Mouse (Mus musculus) cerebellum, postnatal 14 days (tissue): ENCODE data around the gene Gria1.

ENCODE experiments used
- DNase-seq, 2 experiments: peaks; one replicate each; pipeline ENCODE4 v3.0.0; 2021; ENCODE audit warnings: mixed read lengths in 2 of 2

Gene Gria1

DNA sequence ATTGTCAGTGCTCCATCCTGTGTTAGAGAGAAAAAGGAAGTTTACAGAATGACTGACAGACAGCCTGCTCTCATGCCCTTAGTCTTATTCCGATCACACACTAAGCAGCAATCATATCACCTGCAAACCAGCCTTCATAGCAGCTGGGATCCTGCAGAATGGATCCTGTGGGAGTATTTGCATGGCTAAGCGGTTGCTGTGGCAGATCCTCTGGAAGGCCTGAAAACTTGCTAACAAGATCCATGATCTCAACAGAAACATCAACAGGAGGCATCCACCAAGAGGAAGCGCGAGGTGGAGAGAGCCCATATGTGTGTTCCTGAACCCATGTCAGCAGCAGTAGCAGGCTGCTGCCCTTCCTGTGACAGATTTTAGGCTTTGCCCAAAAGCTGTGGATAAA, 173.0 kb downstream of the Gria1 start:
- DNase-seq = no peak

DNA sequence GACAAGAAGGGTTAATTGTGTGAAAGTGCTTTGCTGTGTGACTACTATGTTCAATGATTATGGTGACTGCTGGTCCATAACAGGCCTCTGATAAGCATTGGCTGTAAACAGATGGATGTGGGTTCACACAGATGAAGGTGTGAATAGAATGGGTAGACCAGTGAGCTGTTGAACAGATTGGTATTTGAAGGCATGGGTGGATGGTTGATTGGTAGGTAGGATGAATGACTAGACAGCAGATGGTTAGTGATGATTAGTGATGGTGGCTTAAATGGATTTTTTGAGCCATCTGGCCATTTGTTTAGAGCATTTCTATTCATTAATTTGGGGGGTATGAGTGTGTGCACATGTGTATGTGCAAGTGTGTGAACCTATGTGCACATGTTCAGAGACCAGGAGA, 173.9 kb downstream of the Gria1 start:
- no peak for DNase-seq

DNA sequence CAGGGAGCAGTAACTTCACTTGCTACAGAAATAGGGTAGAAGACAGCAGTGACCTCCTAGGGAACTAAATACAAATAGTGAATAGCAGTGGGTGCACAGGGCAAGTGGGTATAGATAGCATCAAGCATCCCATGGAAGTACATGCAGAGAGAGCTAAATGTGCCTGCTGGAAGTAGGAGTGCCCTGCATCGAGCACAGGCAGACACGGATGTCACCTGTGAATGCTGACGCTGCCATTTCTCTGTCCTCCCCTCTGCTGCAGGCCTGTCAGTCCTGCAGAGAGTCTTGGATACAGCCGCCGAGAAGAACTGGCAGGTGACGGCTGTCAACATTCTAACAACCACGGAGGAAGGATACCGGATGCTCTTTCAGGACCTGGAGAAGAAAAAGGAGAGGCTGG, 178.2 kb downstream of the Gria1 start:
- DNase-seq = no peak

DNA sequence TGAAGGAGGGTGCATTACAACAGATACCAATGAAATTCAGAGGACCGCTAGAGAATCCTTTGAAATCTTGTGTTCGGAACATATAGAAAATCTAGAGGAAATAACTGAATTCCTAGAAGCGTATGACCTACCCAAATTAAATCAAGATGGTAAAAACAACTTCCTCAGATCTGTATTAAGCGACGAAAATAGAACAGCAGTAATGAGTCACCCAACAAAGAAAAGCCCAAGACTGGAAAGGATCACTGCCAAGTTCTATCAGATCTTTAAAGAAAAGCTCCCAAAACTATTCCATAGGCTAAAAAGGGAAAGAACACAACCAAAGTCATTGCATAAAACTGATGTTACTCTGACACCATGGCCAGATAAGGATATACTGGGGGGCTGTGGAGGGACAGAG, 183.6 kb downstream of the Gria1 start:
- DNase-seq = no peak

DNA sequence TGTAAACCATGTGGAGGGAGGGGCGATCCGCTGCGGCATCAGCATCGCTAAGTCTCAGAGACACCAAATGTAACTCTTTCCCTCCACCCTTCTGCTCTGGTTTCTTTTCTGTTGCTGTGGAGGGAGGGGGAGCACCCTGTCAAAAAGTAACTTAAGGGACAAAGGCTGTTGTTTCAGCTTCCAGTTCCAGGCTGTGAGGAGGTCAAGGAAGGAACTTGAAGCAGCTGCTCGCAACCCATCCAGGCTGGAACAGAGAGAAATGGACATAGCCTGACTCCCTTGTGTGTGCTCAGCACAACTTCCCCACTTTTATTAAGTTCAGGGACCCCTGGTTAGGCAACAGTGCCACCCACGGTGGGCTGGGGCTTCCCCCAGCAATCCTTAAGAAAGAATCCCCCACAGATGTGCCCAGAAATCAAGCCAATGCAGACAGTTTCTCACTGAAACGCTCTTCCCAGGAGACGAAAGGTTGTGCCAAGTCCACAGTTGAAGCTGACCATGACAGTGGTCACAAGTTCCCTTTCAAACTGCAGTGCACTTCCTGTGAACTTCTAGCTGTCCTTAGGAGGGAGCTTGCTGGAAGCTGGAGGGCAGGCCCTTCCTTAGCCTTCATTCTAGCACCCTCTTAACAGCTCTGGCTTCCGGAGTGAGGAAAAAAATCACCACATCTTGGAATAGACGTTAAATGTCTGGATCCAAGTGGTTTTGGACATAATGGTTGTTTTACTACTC, 190.2 kb downstream of the Gria1 start:
- no peak for DNase-seq

DNA sequence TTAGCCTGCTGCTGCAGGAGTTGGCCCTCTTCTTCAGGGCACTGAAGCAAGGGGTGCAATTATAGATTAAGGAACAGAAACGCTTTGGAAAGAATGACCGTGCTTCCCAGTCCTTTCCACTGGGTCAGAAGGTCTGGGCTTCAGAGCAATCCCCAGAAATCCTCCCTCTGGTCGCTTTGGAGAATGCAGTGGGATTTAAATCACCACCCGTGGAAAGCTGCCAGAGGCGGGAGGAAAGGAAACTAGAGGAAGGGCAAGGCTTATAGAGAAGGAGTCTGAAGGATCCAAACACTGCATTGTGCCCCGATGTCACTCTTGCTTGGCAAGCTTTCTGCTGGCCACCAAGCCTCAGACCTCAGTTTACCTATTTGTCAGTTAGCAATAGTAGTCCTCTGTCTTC, 193.2 kb downstream of the Gria1 start:
- DNase-seq = peak; percentile 15 to 59

DNA sequence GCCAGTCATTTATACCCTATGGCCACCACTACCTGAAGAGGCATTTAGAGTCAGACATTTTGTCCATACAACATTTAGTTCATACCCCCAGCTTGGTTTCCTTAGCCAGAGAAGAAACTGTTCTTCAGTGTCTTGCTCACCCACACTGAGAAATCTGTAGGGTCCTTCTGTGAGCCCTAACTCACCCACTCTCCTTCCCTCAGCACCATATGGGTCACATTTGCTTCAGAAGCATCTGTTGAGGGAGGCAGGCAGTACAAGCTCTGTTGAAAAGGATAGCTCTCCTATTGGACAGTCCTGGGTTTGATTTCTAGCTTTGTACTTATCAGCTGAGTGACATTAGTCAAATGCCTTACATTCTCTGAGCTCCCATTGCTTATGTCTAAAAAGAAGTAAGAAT, 196.1 kb downstream of the Gria1 start:
- no peak for DNase-seq

DNA sequence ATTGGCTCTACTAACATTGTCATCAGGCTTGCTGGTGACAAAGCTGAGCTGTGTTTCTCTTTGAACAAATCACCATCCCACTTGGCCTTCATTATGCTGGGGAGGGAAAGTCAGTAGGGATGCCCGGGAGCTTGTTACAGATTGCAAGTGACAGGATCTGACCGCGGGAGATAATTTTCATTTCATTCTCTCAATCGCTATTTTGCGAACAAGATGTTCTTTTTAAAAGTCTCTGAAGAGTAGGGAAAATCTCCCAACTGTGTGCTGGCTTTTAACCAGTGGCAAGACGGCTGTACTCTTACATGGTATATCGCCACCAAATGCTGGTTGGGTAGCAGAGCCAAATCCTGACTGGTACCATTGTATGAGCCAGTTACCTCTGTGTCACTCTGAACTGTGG, 202.9 kb downstream of the Gria1 start:
- DNase-seq = peak in 1 of 2 experiments; percentile 14

DNA sequence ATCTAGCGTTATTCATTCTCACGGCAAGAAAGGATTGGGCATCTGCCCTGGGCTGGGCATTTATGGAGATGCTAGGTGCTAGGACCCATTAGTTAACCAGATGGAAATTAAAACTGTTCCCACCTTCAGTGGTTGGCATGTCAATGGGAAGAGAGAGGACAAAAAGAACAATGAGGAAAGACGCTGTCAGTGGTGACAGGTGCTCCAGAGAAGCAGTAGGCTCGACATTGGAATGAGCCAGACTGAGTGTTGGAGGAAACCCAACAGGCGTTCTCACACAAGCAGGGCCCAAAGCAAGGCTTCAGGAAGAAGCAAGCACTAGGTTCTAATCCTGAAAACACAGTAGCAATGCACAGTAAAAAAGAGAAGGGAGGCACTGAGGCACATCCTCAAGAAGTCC, 203.4 kb downstream of the Gria1 start:
- peak in 1 of 2 experiments; percentile 14 for DNase-seq

DNA sequence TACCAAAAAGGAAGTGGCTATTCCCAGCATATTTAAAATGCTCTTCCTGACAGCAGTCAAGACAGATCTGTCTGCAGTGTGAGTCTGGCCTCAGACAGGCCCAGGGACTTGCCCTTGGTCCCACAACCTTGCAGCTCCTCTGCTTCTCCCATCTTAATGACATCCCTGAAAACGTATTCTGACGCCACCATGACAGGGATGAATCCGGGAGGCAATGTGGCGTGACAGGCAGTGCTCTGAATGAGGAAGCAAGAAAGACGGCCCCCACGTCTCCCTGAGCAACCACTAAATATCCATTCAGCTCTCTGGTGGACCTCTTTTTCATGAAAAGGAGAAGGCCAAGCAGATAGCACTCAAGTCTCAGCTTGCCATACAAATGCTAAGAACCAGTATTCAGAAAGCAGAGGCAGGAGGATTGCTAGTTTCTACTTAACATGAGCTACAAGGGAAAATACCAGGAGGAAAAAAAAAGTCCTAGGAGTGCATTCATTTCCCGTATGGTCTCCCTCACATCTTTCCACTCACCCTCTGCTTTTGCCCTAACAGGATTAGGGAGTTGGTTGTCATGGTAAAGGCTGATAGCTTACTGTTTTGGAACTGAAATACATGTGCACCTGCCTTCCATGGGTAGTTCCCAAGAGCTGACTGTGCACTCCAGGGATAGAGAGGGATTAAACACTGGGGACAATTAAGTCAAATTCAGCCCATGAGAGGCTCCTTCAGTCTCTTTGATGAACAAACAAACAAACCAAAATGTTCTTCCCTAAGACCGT, 211.8 kb downstream of the Gria1 start:
- DNase-seq = no peak

DNA sequence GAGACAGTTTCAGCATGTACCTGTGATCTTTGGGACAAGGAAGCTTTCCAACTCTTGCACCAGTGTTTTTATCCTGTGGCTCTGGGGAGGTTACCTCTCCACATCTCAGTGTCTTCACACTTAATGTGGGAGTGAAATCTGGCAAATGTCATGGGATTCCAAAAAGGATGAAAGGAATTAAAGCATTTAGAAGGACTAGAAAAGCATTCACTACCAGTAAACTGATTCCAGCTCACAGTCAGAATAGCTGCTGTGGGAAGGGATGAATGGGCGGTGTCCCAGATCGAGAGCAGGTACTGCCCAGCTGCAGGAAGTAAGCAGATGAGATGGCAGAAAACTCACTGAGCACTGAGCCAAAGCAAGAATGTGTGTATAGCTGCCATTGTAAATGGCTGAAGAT, 224.3 kb downstream of the Gria1 start:
- DNase-seq = no peak

DNA sequence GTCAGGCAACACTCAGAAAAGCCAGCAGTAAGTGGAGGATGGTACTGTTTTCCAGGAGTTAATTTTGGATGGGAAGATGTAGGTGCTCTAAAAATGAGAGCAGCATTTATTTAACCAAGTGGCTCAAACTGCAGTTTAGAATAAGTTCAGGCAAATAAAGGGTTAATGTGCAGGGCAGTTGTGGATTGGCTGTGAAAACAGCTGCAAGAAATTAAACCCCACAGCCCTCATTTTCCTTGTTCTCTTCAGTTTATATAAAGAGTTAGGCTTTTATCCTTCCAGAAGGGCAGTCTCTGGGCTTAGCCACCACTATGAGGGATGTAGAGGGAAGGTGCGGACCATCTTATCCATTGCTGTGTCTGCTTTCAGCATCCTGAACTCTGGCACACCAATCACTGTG, 225.2 kb downstream of the Gria1 start:
- DNase-seq = no peak

DNA sequence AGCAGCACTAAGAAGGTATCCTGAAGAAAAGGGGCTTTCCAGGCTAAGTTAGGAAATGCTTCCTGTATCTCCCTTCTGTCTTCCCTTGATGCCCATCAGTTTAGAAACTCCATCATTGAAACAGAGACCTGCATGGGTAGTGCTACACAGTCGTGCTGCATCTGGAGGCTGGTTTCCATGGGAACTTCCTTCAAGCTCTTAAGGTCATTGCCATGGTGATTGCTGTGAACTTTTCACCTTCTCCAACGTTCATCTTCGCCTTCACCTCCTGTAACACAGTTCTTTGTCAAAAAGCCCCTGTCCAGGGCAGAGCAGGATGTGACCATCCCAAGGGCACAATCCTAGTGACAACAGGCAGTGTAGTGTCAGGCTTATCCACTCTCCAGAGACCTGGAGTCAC, 228.6 kb downstream of the Gria1 start:
- DNase-seq = no peak

DNA sequence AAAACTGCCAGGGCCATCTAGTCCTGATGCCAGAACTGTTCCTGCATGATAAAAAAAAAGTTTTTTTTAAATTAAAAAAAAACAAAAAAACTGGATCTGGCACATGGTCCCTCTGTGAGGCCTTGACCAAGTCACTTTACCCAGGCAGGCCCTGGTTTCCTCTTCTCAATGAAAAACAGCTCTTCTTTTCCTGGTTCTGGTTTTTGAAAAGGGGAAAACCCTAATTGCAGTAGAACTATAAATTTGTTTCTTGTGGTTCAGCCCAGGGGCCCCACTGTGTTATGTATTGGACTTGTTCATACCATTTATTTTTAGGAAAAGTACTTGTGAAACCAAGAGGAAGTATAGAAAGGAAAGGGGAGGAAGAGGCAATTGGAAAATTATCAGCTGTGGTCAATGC, 232.6 kb downstream of the Gria1 start:
- DNase-seq = no peak

DNA sequence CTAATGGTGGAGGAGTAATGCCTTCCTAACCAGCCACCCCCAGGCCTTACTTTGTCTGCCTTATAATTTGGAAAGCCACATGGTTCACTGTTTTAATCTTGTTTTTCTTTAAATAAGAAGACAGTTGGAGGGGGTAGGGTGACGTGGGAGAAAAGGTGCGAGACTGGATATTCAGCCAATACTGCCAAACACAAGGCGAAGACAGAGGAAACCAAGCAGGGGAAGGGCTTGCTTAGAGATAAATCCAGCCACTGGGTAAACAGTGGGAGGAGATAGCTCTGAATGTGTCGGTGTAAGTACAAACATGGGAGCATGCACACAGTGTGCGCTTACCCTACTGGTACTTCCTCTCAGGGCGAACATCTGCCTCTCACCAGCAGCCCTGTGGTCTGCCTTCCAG, 233.4 kb downstream of the Gria1 start:
- no peak for DNase-seq

DNA sequence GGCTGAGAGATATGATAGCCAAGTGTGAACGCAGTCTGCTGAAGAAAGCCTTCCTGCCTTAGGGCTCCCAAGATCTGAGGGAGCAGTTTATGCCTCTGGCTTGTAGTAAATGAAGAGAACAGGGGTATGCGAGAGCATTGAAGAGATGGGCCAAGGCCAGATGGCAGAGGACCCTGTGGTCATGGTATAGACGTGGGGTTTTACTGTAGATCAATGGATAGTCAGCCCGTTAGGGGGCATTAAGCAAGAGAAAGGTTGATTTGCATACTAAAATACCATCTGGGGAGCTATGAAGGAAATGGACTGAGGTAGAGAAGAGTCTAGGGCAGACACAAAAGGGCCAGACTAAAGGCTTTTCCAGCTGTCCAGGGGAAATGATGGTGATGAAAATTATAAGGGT, 237.7 kb downstream of the Gria1 start:
- no peak for DNase-seq

DNA sequence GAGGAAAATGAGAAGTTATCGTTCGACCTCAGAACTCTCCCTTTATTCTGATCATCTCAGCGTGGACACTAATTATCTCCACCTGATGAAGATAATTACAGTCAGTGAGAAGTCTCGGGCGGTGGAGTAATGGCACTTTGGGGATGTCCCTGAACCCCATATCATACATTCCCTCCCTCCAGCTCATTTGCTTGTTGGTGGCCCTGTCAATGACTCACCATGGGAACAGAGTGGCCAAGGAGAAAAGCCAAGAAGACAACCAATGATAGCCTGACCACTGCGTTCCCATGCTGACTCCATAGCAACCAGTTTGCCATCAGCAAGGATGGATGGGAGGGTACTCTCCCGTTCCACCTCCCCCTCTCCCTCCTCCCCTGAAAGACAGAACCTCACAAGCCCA, 238.9 kb downstream of the Gria1 start:
- DNase-seq = no peak

DNA sequence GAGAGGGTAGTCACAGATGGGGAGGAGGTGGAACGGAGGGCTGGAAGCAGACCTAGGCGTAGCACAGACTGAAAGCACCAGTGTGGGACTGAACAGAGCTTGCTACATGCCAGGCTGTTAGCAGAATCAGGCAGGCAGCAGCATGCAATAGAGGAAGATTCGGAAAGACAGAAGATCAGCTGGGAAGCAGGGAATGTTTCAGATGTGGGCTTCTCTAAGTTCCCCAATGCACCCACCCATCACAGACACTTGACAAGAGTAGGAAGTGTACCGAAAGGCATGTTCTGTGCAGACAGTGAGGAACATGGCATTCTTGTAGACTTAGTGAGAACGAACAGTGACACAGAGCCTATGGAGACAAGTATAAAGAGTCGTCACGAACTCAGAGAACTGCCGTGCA, 260.5 kb downstream of the Gria1 start:
- DNase-seq = no peak

DNA sequence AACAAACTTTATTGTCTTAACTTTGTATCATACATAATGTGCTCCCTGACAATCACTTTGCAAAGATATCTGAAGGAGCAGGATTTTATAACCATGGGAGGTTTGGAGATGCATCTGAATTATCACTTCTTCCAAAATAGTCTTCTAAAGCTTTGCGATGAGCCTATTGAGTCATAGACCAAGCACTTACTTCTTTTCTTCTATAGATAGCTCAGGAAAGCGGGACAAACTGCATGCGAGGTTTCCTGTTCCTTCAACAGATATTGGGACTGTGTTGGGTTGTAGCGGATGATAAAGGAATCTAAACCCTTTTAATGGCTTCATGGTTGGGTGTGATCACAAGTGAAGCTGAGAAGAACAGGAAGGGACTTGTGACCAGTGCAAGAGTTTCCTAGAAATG, 263.5 kb downstream of the Gria1 start:
- DNase-seq = no peak

DNA sequence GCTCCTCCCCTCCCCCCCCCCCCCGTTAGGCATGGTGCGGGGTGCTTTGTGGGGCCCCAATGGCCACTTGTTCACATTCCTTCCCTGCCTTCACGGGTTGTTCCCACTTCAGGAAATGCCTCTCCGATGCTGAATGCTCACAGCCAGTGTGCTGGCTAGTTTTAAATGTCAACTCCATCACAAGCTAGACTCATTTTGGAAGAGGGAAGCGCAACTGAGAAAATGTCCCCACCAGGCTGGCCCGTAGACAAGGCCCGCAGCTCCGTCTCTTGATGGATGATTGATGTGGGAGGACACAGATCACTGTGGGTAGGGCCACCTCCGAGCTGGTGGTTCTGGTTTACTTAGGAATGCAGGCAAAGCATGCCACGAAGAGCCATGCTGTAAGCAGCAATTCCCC, 266.9 kb downstream of the Gria1 start:
- DNase-seq = no peak

DNA sequence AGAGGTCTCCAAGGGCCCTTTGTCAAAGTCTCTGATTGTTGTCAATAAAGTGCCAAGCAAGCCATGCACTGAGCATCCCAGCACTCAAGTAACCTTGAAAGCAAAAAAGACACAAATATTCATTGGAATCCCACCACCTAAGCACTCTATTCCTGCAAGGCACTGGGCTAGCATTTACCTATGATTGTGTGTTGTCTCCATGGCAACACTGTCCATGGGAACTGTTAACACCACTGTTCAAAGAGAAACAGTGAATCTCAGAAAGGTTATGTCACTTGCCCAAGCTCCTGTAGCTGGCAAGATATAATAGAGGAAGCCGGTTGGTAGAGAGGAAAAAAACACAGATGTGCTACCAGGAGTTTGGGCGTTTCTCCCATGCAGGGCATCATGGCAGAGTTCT, 274.9 kb downstream of the Gria1 start:
- DNase-seq = no peak

DNA sequence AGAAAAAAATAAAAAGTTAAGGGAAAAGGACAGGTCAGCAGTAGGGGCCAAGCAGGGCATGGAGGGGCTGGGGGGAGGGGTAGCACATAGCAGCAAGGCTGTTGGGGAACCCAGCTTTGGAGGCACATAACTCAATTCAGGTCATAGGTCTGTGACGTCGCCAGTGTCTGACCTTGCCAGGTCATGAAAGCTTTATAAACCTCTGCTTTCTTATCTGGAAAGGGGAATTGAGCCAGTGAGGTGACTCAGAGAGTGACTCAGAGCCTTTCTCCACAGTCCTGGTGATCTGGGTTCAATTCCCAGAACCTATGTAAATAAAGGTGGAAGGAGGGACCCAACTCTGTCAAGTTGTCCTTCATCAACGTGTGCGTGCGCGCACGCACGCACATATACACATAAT, 286.2 kb downstream of the Gria1 start:
- no peak for DNase-seq

DNA sequence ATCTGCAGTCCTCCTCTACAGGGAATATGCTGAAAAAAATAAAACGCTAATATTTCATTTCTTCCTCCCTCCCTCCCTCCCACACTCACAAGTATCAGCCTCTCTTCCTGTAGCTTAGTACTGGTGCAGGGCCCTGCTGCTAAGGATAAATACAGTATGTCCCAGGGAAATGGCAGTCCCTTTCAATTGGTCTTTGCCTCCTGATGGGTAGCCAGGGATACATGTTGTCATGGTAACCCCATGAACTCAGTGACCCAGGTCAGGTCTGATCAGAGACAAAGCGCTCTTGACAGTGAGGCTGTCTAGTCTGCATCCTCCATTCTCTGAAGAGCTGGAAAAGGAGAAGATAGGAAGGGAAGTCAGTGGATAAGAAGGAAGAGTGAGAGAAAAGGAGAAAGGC, 287.1 kb downstream of the Gria1 start:
- peak in 1 of 2 experiments; percentile 24 for DNase-seq

DNA sequence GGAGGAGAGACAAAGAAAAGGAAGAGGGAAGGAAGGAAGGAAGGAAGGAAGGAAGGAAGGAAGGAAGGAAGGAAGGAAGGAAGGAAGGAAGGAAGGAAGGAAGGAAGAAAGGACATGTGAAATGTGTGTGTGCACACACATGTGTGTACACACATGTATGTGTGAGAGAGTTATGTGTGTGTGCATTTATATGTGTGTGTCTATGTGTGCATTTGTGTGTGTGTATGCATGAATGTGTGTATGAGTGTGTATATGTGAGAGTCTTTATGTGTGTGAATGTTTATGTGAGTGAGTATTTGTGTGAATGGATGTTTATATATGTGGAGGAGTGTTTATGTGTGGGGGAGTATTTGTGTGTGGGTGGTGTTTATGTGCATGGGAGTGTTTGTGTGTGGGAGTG, 287.5 kb downstream of the Gria1 start:
- DNase-seq = no peak

DNA sequence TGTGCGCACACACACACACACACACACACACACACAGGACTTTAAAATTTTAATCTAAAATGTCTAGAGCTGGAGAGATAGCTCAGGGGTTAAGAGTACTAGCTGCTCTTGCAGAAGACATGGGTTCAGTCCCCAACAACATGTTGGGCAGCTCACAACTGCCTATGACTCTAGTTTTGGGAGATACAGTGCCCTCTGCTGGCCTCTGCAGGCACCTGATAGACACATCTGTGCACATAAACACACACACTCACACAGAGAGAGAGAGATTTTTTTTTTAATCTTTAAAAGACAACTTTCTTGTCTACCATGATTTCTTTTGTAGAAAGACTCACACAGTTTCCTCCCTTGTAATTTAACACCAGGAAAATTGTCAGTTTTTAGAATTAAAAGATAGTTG, 292.4 kb downstream of the Gria1 start:
- no peak for DNase-seq
